Mouse (Mus musculus): Measurements from ENCODE around the gene Hexa. TPM values are rescaled to one million over a fixed set of nuclear protein-coding genes. Genes with fewer than 3 reads are reported as not detected.

The Hexa gene
- 45.5 and 47.7 TPM in 2 replicates for polyA plus RNA-seq (2016; fragmentation: Nextera tagmentation; extraction: Ambion mirVana)

- peak; percentile 93 for ATAC-seq (ENCODE audit: low FRiP score, low read depth)
- Histone ChIP-seq H3K36me3 (no peaks in the 10 kb centered on the region), H3K9me3 (no peaks in the 10 kb centered on the region), H3K9ac (replicated peaks) (peak within 1 kb of the TSS; percentile 70), H3K27ac (replicated peaks) (no peak within 1 kb of the TSS), H3K27me3 (peaks cover 14% of the 10 kb centered on the region), H3K4me1 (peaks cover 31% of the 10 kb centered on the region), H3K4me2 (replicated peaks) (peak within 1 kb of the TSS; percentile 69), H3K4me3 (peak within 1 kb of the TSS; percentile 57)
- WGBS: 5% methylated on average over 55 of the region's 55 CpGs
These were observed at the start of gene Hexa, which contains the start of gene Tmem202 for GRCm38 (mm10) chr9:59539441-59540137. Hexa (plus strand) TSS chr9:59539540. Tmem202 (minus strand) TSS chr9:59539847.

- Histone ChIP-seq H3K27ac (replicated peaks) (no peak overlapping the region), H3K9me3 (no peaks in the 10 kb centered on the region), H3K4me3 (no peak overlapping the region), H3K36me3 (no peaks in the 10 kb centered on the region), H3K4me2 (replicated peaks) (no peak overlapping the region), H3K9ac (replicated peaks) (no peak overlapping the region), H3K4me1 (no peaks in the 10 kb centered on the region), H3K27me3 (no peaks in the 10 kb centered on the region)
- ATAC-seq (ENCODE audit: low FRiP score, low read depth): no peak
- WGBS: 72% methylated on average over 1 of the region's 1 CpGs
These were observed 31.2 kb upstream of the Hexa start for GRCm38 (mm10) chr9:59508146-59508545.

DNA sequence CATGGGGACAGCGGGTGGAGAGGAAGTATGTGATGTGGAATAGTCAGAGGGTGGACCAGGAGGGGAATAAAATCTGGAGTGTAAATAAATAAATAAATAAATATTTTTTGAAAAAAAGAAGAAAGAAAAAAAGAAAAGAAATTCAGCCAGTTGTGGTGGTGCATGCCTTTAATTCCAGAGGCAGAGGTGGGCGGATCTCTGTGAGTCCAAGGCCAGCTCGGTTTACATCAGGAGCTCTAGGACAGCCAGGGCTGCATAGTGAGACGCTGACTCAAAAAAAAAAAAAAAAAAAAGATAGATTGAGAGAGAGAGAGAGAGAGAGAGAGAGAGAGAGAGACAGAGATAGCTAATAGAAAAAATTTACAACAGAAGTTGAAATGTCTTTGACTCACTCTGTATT, 27.0 kb upstream of the Hexa start:
- ATAC-seq (ENCODE audit: low FRiP score, low read depth): no peak
- no peak overlapping the region for H3K4me3 ChIP-seq
- H3K27me3 ChIP-seq: no peaks in the 10 kb centered on the region
- WGBS: 54% methylated on average over 4 of the region's 4 CpGs
- H3K4me1 ChIP-seq: no peaks in the 10 kb centered on the region
- H3K9ac ChIP-seq (replicated peaks): no peak overlapping the region
- no peaks in the 10 kb centered on the region for H3K9me3 ChIP-seq
- H3K27ac ChIP-seq (replicated peaks): no peak overlapping the region
- H3K4me2 ChIP-seq (replicated peaks): no peak overlapping the region
- H3K36me3 ChIP-seq: no peaks in the 10 kb centered on the region

DNA sequence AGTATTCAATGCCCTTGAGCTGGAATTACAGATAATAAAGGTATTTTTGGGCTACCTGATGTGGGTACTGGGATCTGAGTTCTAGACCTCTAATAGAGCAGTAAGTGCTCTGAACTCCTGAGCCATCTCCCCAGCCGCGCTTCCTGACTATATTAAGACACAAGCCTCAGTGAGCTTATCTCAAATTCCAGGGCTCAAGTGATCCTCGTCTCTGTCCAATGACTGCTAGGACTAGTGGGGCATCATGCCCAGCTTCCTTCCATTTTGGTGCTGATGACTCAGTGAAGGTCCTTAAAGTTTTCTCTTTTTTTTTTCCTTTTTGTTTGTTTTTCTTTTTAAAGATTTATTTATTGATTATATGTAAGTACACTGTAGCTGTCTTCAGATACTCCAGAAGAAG, 24.3 kb upstream of the Hexa start:
- H3K9me3 ChIP-seq: no peaks in the 10 kb centered on the region
- no peaks in the 10 kb centered on the region for H3K27me3 ChIP-seq
- no peaks in the 10 kb centered on the region for H3K4me1 ChIP-seq
- H3K36me3 ChIP-seq: no peaks in the 10 kb centered on the region
- WGBS: 75% methylated on average over 3 of the region's 3 CpGs
- no peak overlapping the region for H3K4me2 ChIP-seq (replicated peaks)
- H3K27ac ChIP-seq (replicated peaks): no peak overlapping the region
- H3K4me3 ChIP-seq: no peak overlapping the region
- no peak overlapping the region for H3K9ac ChIP-seq (replicated peaks)
- ATAC-seq (ENCODE audit: low FRiP score, low read depth): no peak

GRCm38 (mm10) chr9:59517127-59517526, 22.2 kb upstream of the Hexa start:
- Histone ChIP-seq H3K9me3 (no peaks in the 10 kb centered on the region), H3K27ac (replicated peaks) (no peak overlapping the region), H3K4me2 (replicated peaks) (no peak overlapping the region), H3K4me1 (no peaks in the 10 kb centered on the region), H3K9ac (replicated peaks) (no peak overlapping the region), H3K27me3 (no peaks in the 10 kb centered on the region), H3K4me3 (no peak overlapping the region), H3K36me3 (no peaks in the 10 kb centered on the region)
- no peak for ATAC-seq (ENCODE audit: low FRiP score, low read depth)
- WGBS: 59% methylated on average over 7 of the region's 7 CpGs

- 89% methylated on average over 5 of the region's 5 CpGs for WGBS
- H3K4me2 ChIP-seq (replicated peaks): no peak overlapping the region
- H3K4me3 ChIP-seq: no peak overlapping the region
- no peaks in the 10 kb centered on the region for H3K9me3 ChIP-seq
- H3K4me1 ChIP-seq: no peaks in the 10 kb centered on the region
- no peaks in the 10 kb centered on the region for H3K27me3 ChIP-seq
- H3K9ac ChIP-seq (replicated peaks): no peak overlapping the region
- no peak for ATAC-seq (ENCODE audit: low FRiP score, low read depth)
- no peak overlapping the region for H3K27ac ChIP-seq (replicated peaks)
- H3K36me3 ChIP-seq: no peaks in the 10 kb centered on the region
These were observed 20.4 kb upstream of the Hexa start for GRCm38 (mm10) chr9:59518976-59519375.

GRCm38 (mm10) chr9:59519396-59519795, 19.9 kb upstream of the Hexa start:
- no peaks in the 10 kb centered on the region for H3K9me3 ChIP-seq
- 87% methylated on average over 2 of the region's 2 CpGs for WGBS
- no peak overlapping the region for H3K9ac ChIP-seq (replicated peaks)
- no peaks in the 10 kb centered on the region for H3K4me1 ChIP-seq
- no peak overlapping the region for H3K4me3 ChIP-seq
- no peak for ATAC-seq (ENCODE audit: low FRiP score, low read depth)
- no peaks in the 10 kb centered on the region for H3K27me3 ChIP-seq
- no peaks in the 10 kb centered on the region for H3K36me3 ChIP-seq
- H3K4me2 ChIP-seq (replicated peaks): no peak overlapping the region
- H3K27ac ChIP-seq (replicated peaks): no peak overlapping the region

GRCm38 (mm10) chr9:59522906-59523305, 16.4 kb upstream of the Hexa start:
- Histone ChIP-seq H3K9ac (replicated peaks) (no peak overlapping the region), H3K4me2 (replicated peaks) (no peak overlapping the region), H3K9me3 (no peaks in the 10 kb centered on the region), H3K4me1 (no peaks in the 10 kb centered on the region), H3K27me3 (no peaks in the 10 kb centered on the region), H3K4me3 (no peak overlapping the region), H3K27ac (replicated peaks) (no peak overlapping the region), H3K36me3 (no peaks in the 10 kb centered on the region)
- no peak for ATAC-seq (ENCODE audit: low FRiP score, low read depth)
- WGBS: 75% methylated on average over 4 of the region's 4 CpGs

GRCm38 (mm10) chr9:59526727-59527126, 12.6 kb upstream of the Hexa start:
- no peak overlapping the region for H3K4me2 ChIP-seq (replicated peaks)
- no peaks in the 10 kb centered on the region for H3K27me3 ChIP-seq
- H3K9ac ChIP-seq (replicated peaks): no peak overlapping the region
- no peak for ATAC-seq (ENCODE audit: low FRiP score, low read depth)
- H3K4me3 ChIP-seq: no peak overlapping the region
- 83% methylated on average over 6 of the region's 6 CpGs for WGBS
- peaks cover 2% of the 10 kb centered on the region; the same call in 1 of the 2 replicates for H3K4me1 ChIP-seq
- no peak overlapping the region for H3K27ac ChIP-seq (replicated peaks)
- H3K9me3 ChIP-seq: no peaks in the 10 kb centered on the region
- no peaks in the 10 kb centered on the region for H3K36me3 ChIP-seq

DNA sequence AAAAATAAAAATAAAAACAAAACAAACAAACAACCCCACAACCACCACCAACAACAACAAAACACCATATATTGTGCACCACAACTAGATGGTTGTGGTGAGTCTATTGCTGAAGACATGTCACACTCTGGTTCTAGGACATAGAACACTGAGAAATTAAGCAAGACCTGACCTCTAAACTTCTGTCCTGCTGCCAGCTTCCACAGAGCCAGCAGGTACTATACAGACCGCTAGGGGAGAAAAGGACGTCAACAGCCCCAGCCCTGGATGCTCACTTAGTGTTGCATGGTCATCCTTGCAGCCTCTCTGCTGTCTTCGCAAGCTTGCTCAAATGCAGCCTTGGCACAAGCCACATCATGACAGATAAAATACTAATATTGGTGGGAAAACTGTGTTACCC, 11.8 kb upstream of the Hexa start:
- 88% methylated on average over 3 of the region's 3 CpGs for WGBS
- no peak for ATAC-seq (ENCODE audit: low FRiP score, low read depth)

GRCm38 (mm10) chr9:59528274-59528673, 11.1 kb upstream of the Hexa start:
- Histone ChIP-seq H3K4me1 (peaks cover 3% of the 10 kb centered on the region; the same call in 1 of the 2 replicates), H3K27me3 (no peaks in the 10 kb centered on the region), H3K9me3 (no peaks in the 10 kb centered on the region), H3K27ac (replicated peaks) (no peak overlapping the region), H3K4me3 (no peak overlapping the region), H3K4me2 (replicated peaks) (no peak overlapping the region), H3K36me3 (no peaks in the 10 kb centered on the region), H3K9ac (replicated peaks) (no peak overlapping the region)
- no peak for ATAC-seq (ENCODE audit: low FRiP score, low read depth)
- WGBS: 89% methylated on average over 2 of the region's 2 CpGs

More for the DNA sequence above, 11.8 kb upstream of the Hexa start:
- H3K27me3 ChIP-seq: no peaks in the 10 kb centered on the region
- H3K36me3 ChIP-seq: no peaks in the 10 kb centered on the region
- no peak overlapping the region for H3K4me2 ChIP-seq (replicated peaks)
- H3K9ac ChIP-seq (replicated peaks): no peak overlapping the region
- H3K9me3 ChIP-seq: no peaks in the 10 kb centered on the region
- no peak overlapping the region for H3K27ac ChIP-seq (replicated peaks)
- H3K4me1 ChIP-seq: peaks cover 3% of the 10 kb centered on the region; the same call in 1 of the 2 replicates
- no peak overlapping the region for H3K4me3 ChIP-seq

DNA sequence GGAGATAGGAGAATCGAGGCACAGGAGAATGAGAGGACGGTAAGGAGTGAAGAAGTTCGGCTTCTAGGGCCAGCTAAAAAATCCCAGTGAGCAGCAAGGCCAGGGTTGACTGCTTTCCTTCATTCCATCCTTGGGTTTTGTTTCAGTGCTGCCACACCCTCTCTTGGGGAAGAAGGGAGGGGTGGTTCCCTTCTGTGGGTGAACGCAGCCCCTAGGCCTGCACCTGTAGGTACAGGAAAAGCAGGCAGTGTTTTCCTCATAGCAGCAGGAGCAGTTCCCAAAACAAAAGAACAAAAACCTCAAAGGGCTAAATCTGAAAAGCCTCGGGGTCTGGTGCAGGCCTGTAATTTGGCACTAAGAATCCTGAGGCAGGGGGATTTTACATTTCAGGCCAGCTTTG, 7.7 kb upstream of the Hexa start:
- no peak overlapping the region for H3K9ac ChIP-seq (replicated peaks)
- no peak overlapping the region for H3K4me3 ChIP-seq
- 16% methylated on average over 5 of the region's 5 CpGs for WGBS
- ATAC-seq (ENCODE audit: low FRiP score, low read depth): no peak
- no peaks in the 10 kb centered on the region for H3K36me3 ChIP-seq
- H3K27me3 ChIP-seq: no peaks in the 10 kb centered on the region
- peaks cover 3% of the 10 kb centered on the region; the same call in 1 of the 2 replicates for H3K4me1 ChIP-seq
- no peak overlapping the region for H3K27ac ChIP-seq (replicated peaks)
- H3K4me2 ChIP-seq (replicated peaks): no peak overlapping the region
- H3K9me3 ChIP-seq: no peaks in the 10 kb centered on the region

GRCm38 (mm10) chr9:59533422-59533821, 5.9 kb upstream of the Hexa start:
- Histone ChIP-seq H3K9me3 (no peaks in the 10 kb centered on the region), H3K4me3 (no peak overlapping the region), H3K27ac (replicated peaks) (no peak overlapping the region), H3K9ac (replicated peaks) (no peak overlapping the region), H3K27me3 (peaks cover 8% of the 10 kb centered on the region), H3K36me3 (no peaks in the 10 kb centered on the region), H3K4me2 (replicated peaks) (no peak overlapping the region), H3K4me1 (peaks cover 3% of the 10 kb centered on the region; the same call in 1 of the 2 replicates)
- ATAC-seq (ENCODE audit: low FRiP score, low read depth): no peak
- 83% methylated on average over 2 of the region's 2 CpGs for WGBS
